ENCODE assay signal across 17 mouse cellular contexts in the genomic region with DNA sequence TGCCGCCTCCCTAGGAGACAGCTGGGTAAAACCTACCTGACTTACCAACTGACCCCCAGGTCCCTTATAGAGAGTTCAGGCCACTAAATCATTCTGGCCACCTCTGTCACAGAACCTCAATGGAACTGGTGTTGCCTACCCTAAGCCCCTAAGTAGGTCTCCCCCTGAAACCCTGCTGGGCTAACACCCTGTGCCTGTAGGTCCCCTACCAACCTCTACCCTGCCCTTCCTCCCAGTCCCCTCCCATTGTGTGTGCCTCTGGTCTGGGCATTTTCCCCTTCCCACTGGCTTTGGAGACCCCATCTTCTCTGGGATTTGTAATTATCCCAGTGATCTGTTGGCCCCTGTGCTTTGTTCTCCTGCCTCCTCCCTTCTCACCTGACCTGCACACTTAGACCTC. TPM values are rescaled to one million over a fixed set of nuclear protein-coding genes. Genes with fewer than 3 reads are reported as not detected.
DNase-seq lines count a peak whose midpoint lies in the region; ATAC-seq and TF ChIP-seq lines count a peak whose summit lies in the region.
"Had no signal": no experiment of that assay in that cellular context is flagged by ENCODE, and none has a peak within 500 bp of the region (broad histone marks: within the 10 kb centered on the region; RNA-seq: fewer than 3 reads in every experiment).

No protein-coding gene starts in this region.

- peak overlapping the region; percentile 61 for H3K27ac ChIP-seq in ES-E14 (ENCODE audit: insufficient read depth, low read depth, low read length, poor library complexity, severe bottlenecking)
- peak overlapping the region; percentile 84 for H3K27ac ChIP-seq in forebrain, embryonic 12.5 days
- peak overlapping the region; percentile 72 for H3K27ac ChIP-seq in hindbrain, embryonic 14.5 days
- H3K27ac ChIP-seq in midbrain, embryonic 15.5 days, result peak overlapping the region; percentile 86

- H3K36me3 ChIP-seq in ES-E14 (ENCODE audit: control insufficient read depth, insufficient read depth, low read length, poor library complexity, severe bottlenecking), result no peaks in the 10 kb centered on the region; the same call in none of the 2 replicates
- no peaks in the 10 kb centered on the region for H3K36me3 ChIP-seq in forebrain, embryonic 12.5 days (replicated peaks)
- no peaks in the 10 kb centered on the region for H3K36me3 ChIP-seq in hindbrain, embryonic 14.5 days (replicated peaks; ENCODE audit: control insufficient read depth, insufficient read depth)
- H3K36me3 ChIP-seq in midbrain, embryonic 15.5 days (replicated peaks), result no peaks in the 10 kb centered on the region
- H3K36me3 ChIP-seq: heart, embryonic 12.5 days had no signal

- DNase-seq in ES-E14 (ENCODE audit: low read depth, low spot score), result no peak
- DNase-seq in hindbrain, embryonic 14.5 days (ENCODE audit: low spot score), result no peak
- no peak for DNase-seq in embryo, embryonic 10 days (ENCODE audit: low spot score)
- no peak for DNase-seq in urinary bladder, postnatal 25 days (ENCODE audit: low spot score)
- DNase-seq in gastrocnemius, adult 18-20 months (ENCODE audit: low spot score), result no peak
- no peak for DNase-seq in adrenal gland, adult 18-20 months (ENCODE audit: low spot score in 2 of 2)
- DNase-seq: cerebellum, adult 9-11 months; kidney, adult 8-10 months; liver; lung, adult 2 months; thymus, adult 18-20 months had no signal

- no peak overlapping the region for H3K9ac ChIP-seq in ES-E14 (ENCODE audit: insufficient read depth, low read depth, low read length, poor library complexity, severe bottlenecking)
- H3K9ac ChIP-seq in forebrain, embryonic 12.5 days, result no peak overlapping the region; the same call in 1 of the 2 replicates
- peak overlapping the region; percentile 29; the same call in 1 of the 2 replicates for H3K9ac ChIP-seq in hindbrain, embryonic 14.5 days
- H3K9ac ChIP-seq in midbrain, embryonic 15.5 days, result no peak overlapping the region
- H3K9ac ChIP-seq: heart, embryonic 12.5 days had no signal

- in situ Hi-C loops in ES-E14 (cut with MboI; ENCODE audit: low sequenced_read_pairs in 2 of 2, unreplicated experiment in 2 of 2), result no loop called here

- WGBS in forebrain, embryonic 12.5 days, result 61% methylated on average over 1 of the region's 1 CpGs
- 84% methylated on average over 1 of the region's 1 CpGs for WGBS in hindbrain, embryonic 14.5 days
- 78% methylated on average over 1 of the region's 1 CpGs for WGBS in midbrain, embryonic 15.5 days

- H3K4me2 ChIP-seq in forebrain, embryonic 12.5 days, result peak overlapping the region; percentile 13
- H3K4me2 ChIP-seq in hindbrain, embryonic 14.5 days (replicated peaks), result no peak overlapping the region
- no peak overlapping the region for H3K4me2 ChIP-seq in midbrain, embryonic 15.5 days
- H3K4me2 ChIP-seq: heart, embryonic 12.5 days had no signal

- H3K4me3 ChIP-seq in ES-E14 (ENCODE audit: insufficient read depth in 1 of 2, low read depth in 1 of 2, low read length in 2 of 2, poor library complexity in 1 of 2, severe bottlenecking in 1 of 2), result no peak overlapping the region
- H3K4me3 ChIP-seq in forebrain, embryonic 12.5 days (replicated peaks), result no peak overlapping the region
- no peak overlapping the region for H3K4me3 ChIP-seq in hindbrain, embryonic 14.5 days (replicated peaks; ENCODE audit: low read length)
- H3K4me3 ChIP-seq in midbrain, embryonic 15.5 days, result no peak overlapping the region
- H3K4me3 ChIP-seq: heart, embryonic 12.5 days had no signal

- H3K9me3 ChIP-seq in ES-E14 (ENCODE audit: control insufficient read depth, insufficient read depth, low read depth, low read length), result no peaks in the 10 kb centered on the region
- H3K9me3 ChIP-seq in forebrain, embryonic 12.5 days, result peaks cover 10% of the 10 kb centered on the region
- H3K9me3 ChIP-seq in hindbrain, embryonic 14.5 days (ENCODE audit: control insufficient read depth, low read length), result peaks cover 11% of the 10 kb centered on the region; the same call in 1 of the 2 replicates
- H3K9me3 ChIP-seq in midbrain, embryonic 15.5 days, result 0 out of 2 replicates have a peak, but pooled peaks cover 4% of the 10 kb centered on the region

- 0 out of 2 replicates have a peak, but pooled peaks have one; percentile 25 for ATAC-seq in forebrain, embryonic 12.5 days (ENCODE audit: low FRiP score)
- ATAC-seq in hindbrain, embryonic 14.5 days (ENCODE audit: low FRiP score), result peak; percentile 59; the same call in 1 of the 2 replicates
- ATAC-seq in midbrain, embryonic 15.5 days (replicated peaks), result peak; percentile 57
- ATAC-seq: activated CD4-positive, CD25-positive, alpha-beta regulatory T cell, adult 4 months had no signal

- H3K27me3 ChIP-seq in forebrain, embryonic 12.5 days, result no peaks in the 10 kb centered on the region
- no peaks in the 10 kb centered on the region for H3K27me3 ChIP-seq in hindbrain, embryonic 14.5 days (ENCODE audit: control insufficient read depth, insufficient read depth, low read length)
- H3K27me3 ChIP-seq in midbrain, embryonic 15.5 days (replicated peaks), result no peaks in the 10 kb centered on the region
- H3K27me3 ChIP-seq: heart, embryonic 12.5 days had no signal

- H3K4me1 ChIP-seq in ES-E14 (ENCODE audit: control insufficient read depth in 2 of 2, insufficient read depth in 2 of 2, low read length in 2 of 2, poor library complexity in 1 of 2), result peaks cover 8 to 11% of the 10 kb centered on the region in 2 experiments
- H3K4me1 ChIP-seq in forebrain, embryonic 12.5 days, result peaks cover 26% of the 10 kb centered on the region
- peaks cover 13% of the 10 kb centered on the region for H3K4me1 ChIP-seq in hindbrain, embryonic 14.5 days (replicated peaks; ENCODE audit: control insufficient read depth, insufficient read depth, low read length)
- peaks cover 23% of the 10 kb centered on the region for H3K4me1 ChIP-seq in midbrain, embryonic 15.5 days

TF ChIP-seq in ES-E14, 5 proteins besides CTCF, POLR2A, EP300 and RAD21:
- TF ChIP-seq ZC3H11A (IDR thresholded peaks at IDR 0.05; ENCODE audit: borderline replicate concordance, low read depth, low read length) (no peak), MAFK (IDR thresholded peaks at IDR 0.05; ENCODE audit: insufficient read depth, low read depth, low read length) (no peak), HCFC1 (IDR thresholded peaks at IDR 0.05; ENCODE audit: borderline replicate concordance, insufficient read depth, low read length) (no peak), CHD2 (IDR thresholded peaks at IDR 0.05; ENCODE audit: low read depth, low read length) (no peak), ZNF384 (IDR thresholded peaks at IDR 0.05; ENCODE audit: low read depth, low read length) (no peak)
TF ChIP-seq in ES-E14: peak in this region for 0.

RNA-seq across cellular contexts. Expression of a gene that starts 10.9 kb away (rescaled TPM):
- total RNA-seq in ES-E14 (2012; rRNA removed), result 1.3 and 2.2 TPM in 2 replicates
- 0.36 and 0.59 TPM in 2 replicates for polyA plus RNA-seq in forebrain, embryonic 12.5 days (2016; fragmentation: Nextera tagmentation; extraction: Ambion mirVana)
- 0.35 and 0.63 TPM in 2 replicates for polyA plus RNA-seq in hindbrain, embryonic 14.5 days (2014; fragmentation: Nextera tagmentation; extraction: Ambion mirVana)
- 0.66 and 1.2 TPM in 2 replicates for polyA plus RNA-seq in midbrain, embryonic 15.5 days (2015; fragmentation: Nextera tagmentation; extraction: Ambion mirVana)
- total RNA-seq in gastrocnemius, adult 18-20 months (2021), result under 1 TPM; 0.41 to 0.45 TPM
- total RNA-seq in adrenal gland, adult 18-20 months (2021), result under 1 TPM; 0.26 to 0.43 TPM
- total RNA-seq: hematopoietic stem cell, adult 5-6 weeks; megakaryocyte, adult 5-6 weeks had no signal

RNA-seq across cellular contexts. Expression of a gene that starts 26.8 kb away (rescaled TPM):
- total RNA-seq in ES-E14 (2012; rRNA removed), result 84.2 and 101 TPM in 2 replicates
- 122 and 129 TPM in 2 replicates for polyA plus RNA-seq in forebrain, embryonic 12.5 days (2016; fragmentation: Nextera tagmentation; extraction: Ambion mirVana)
- polyA plus RNA-seq in hindbrain, embryonic 14.5 days (2014; fragmentation: Nextera tagmentation; extraction: Ambion mirVana), result 153 and 159 TPM in 2 replicates
- polyA plus RNA-seq in midbrain, embryonic 15.5 days (2015; fragmentation: Nextera tagmentation; extraction: Ambion mirVana), result 132 and 136 TPM in 2 replicates
- total RNA-seq in gastrocnemius, adult 18-20 months (2021), result 100 to 1,000 TPM; 349 to 374 TPM
- total RNA-seq in adrenal gland, adult 18-20 months (2021), result 100 to 1,000 TPM; 272 to 350 TPM

RNA-seq across cellular contexts. Expression of a gene that starts 26.8 kb away (rescaled TPM):
- 1,668 and 1,913 TPM in 2 replicates for total RNA-seq in ES-E14 (2012; rRNA removed)
- polyA plus RNA-seq in forebrain, embryonic 12.5 days (2016; fragmentation: Nextera tagmentation; extraction: Ambion mirVana), result 397 and 421 TPM in 2 replicates
- polyA plus RNA-seq in hindbrain, embryonic 14.5 days (2014; fragmentation: Nextera tagmentation; extraction: Ambion mirVana), result 487 and 490 TPM in 2 replicates
- 446 and 479 TPM in 2 replicates for polyA plus RNA-seq in midbrain, embryonic 15.5 days (2015; fragmentation: Nextera tagmentation; extraction: Ambion mirVana)
- total RNA-seq in gastrocnemius, adult 18-20 months (2021), result 100 to 1,000 TPM; 342 to 368 TPM
- total RNA-seq in adrenal gland, adult 18-20 months (2021), result 100 to 1,000 TPM; 584 to 627 TPM
